Mouse (Mus musculus): ENCODE data around the gene Gpx3.
"Not testable (repeated sequence)": the region's sequence is repeated elsewhere in the genome, so short reads cannot be mapped to it uniquely, and the experiment has no call there.

Gene Gpx3

DNA sequence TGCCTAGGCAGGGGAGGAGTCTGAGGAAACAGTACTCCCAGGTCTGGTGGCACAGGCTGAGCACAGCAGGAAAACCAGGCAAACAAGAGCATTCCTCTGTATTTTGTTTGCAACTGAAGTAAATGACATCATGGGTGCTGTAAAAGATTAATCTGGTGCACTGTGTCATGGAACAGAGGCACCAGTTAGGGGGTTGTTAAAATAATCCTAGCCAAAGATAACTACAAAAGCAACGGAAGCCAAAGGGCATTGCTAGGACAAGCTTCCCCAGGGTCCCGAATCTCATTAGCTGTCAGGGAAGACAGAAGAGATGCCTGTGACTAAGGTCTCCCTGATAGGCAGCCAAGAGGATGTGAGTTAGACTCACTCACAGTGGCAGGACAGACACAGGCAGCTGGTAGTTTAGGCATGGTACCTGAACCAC is 21.2 kb upstream of the Gpx3 start:
- no peak for DNase-seq (ENCODE audit: low read depth, low spot score)

DNA sequence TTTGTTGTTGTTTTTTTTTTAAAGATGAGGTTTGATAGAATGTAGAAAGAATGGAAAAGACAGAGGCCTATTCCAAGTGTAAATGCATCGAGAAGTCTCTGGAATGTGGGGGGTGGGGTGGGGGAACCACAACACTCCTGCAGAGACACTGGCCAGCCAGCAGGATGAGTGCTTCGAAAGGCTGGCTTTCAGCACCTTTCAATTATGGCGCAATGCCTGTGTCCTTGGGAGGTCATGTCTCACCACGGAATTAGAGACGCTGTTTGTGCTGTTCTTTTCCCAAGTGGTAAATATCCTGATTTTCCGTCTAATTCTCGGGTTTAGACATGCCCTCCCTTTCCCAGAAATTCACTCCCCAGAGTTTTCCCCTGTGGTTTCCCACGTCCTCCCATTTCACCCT is 19.6 kb upstream of the Gpx3 start:
- DNase-seq (ENCODE audit: low read depth, low spot score) = no peak

- DNase-seq (ENCODE audit: low read depth, low spot score) = no peak
These were observed 17.9 kb upstream of the Gpx3 start for GRCm38 (mm10) chr11:54884197-54884828.

- DNase-seq (ENCODE audit: low read depth, low spot score) = no peak
These were observed 17.3 kb upstream of the Gpx3 start for GRCm38 (mm10) chr11:54884937-54885336.

GRCm38 (mm10) chr11:54885406-54885805 is 16.8 kb upstream of the Gpx3 start:
- no peak for DNase-seq (ENCODE audit: low read depth, low spot score)

GRCm38 (mm10) chr11:54887927-54888326 is 14.3 kb upstream of the Gpx3 start:
- DNase-seq (ENCODE audit: low read depth, low spot score) = no peak

- no peak for DNase-seq (ENCODE audit: low read depth, low spot score)
These were observed 10.9 kb upstream of the Gpx3 start for GRCm38 (mm10) chr11:54891341-54891740.

DNA sequence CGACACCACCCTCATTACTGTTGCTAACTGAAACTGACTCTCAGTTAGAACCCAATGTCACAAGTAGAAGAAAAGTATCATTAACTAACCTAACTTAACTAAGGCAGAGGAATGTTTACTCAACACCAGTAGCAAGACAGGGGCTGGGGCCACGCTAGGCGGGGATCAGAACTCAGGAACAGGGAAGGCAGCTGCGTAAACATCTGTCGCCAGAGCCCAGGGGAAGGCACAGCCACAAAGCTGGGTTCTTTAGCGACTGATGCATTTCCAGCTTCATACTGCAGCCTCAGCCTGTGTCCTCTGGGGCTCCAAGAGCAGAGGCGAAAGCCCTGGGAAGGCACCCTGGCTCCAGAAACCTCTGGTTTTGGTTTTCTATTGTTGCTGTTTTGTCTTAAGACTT is 10.2 kb upstream of the Gpx3 start:
- DNase-seq (ENCODE audit: low read depth, low spot score) = no peak

DNA sequence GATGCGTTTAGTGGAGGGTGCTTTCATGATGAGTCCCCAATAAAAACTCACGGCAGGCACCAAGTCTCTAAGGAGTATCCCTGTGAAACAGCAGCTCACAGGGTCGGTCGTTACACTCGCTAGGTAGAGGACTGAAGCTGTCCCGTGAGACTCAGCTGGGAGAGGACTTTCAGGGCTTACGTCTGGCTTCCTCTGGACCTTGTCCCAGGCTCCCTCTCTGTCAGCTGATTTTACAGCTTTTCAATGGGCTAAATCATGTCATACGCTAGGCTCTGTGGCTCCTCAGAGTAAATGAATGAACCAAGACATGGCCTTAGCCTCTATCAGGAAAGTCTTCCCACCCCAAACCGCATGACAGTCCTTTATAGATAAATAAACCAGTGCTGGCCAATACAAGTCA is 7.7 kb upstream of the Gpx3 start:
- DNase-seq (ENCODE audit: low read depth, low spot score) = no peak

GRCm38 (mm10) chr11:54896646-54897045 is 5.6 kb upstream of the Gpx3 start:
- not testable (repeated sequence) for DNase-seq (ENCODE audit: low read depth, low spot score)

DNA sequence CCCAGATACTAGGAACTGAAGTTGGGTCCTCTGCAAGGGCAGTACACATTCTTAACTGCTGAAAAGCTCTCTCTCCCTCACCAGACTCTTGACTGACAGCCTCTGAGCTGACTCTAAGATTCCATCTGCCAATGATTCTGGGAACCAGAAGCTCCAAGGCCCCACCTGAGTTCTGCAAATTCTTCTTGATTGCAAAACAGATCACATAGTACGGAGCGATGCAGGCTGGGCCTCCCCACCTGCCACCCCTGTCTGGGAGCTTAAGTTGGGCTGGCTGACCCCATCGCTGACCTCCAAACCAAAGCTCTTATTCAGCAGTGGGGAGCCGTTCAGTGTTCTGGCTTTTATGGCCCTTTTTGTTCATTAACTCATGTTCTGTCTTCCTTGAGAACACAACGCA is 4.8 kb upstream of the Gpx3 start:
- DNase-seq (ENCODE audit: low read depth, low spot score) = no peak

DNA sequence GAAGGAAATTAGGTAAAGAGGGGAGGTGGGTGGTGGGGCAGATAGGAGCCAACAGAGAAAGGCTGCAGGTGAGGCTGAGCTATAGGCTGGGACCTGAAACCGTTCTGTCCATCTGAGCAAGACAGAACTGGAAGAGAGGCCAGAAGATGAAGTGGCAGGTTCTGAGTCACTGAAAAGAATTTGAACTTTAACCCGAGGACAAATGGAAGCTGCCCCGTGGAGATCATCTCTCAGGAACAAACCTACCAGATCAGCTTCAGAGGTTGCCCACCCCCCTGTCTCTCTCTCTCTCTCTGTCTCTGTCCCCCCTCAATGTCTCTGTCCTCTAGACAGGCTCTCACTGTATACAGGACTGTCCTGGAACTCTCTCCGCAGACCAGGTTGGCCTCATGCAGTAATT is 2.6 kb upstream of the Gpx3 start:
- DNase-seq (ENCODE audit: low read depth, low spot score) = no peak

DNA sequence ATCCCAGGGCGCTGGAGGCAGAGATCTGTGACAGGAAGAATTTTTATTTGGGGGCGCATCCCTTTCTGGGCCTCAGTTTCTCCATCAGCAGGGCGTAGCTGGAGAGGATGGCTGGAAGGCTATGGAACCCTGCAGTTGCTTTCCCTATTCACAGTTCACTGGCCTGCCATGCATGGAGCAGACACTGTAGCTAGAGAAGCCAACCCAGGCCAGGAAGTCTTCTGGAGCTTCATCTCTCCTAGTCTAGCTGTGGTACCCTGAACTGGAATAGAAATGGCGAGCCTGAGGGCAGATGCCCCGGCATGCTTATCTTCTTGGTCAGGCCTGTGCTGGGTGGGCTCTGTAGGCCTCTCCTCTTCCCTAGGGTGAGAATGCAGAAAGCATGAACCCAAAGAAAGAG is 1.1 kb downstream of the Gpx3 start:
- DNase-seq (ENCODE audit: low read depth, low spot score) = no peak

- DNase-seq (ENCODE audit: low read depth, low spot score) = no peak
These were observed 1.9 kb downstream of the Gpx3 start for GRCm38 (mm10) chr11:54903940-54904706.

DNA sequence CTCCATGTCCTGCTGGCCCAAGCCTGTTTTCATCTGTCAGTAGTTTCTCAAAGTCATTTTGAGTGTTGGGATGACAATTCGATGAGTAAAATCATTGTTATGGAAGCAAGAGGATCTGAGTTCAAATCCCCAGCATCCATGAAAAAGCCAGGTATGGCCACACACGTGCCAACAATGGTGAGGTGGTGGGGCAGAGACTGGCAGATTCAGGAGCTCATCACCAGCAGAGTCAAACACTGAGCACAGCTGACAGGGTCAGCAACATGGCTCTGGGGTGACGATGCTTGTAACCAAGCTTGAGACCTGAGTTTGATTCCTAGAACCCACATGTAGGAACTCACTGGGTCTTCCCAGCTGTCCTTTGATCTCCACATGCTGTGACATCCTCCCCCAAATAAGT is 2.8 kb downstream of the Gpx3 start:
- DNase-seq (ENCODE audit: low read depth, low spot score) = no peak

GRCm38 (mm10) chr11:54905931-54906330 is 3.7 kb downstream of the Gpx3 start:
- no peak for DNase-seq (ENCODE audit: low read depth, low spot score)

GRCm38 (mm10) chr11:54906466-54906865 is 4.2 kb downstream of the Gpx3 start:
- no peak for DNase-seq (ENCODE audit: low read depth, low spot score)

- no peak for DNase-seq (ENCODE audit: low read depth, low spot score)
These were observed 5.0 kb downstream of the Gpx3 start for GRCm38 (mm10) chr11:54907259-54907658.

- no peak for DNase-seq (ENCODE audit: low read depth, low spot score)
These were observed 7.0 kb downstream of the Gpx3 start for GRCm38 (mm10) chr11:54909273-54909672.

- no peak for DNase-seq (ENCODE audit: low read depth, low spot score)
These were observed 7.9 kb downstream of the Gpx3 start for GRCm38 (mm10) chr11:54910081-54910665.

DNA sequence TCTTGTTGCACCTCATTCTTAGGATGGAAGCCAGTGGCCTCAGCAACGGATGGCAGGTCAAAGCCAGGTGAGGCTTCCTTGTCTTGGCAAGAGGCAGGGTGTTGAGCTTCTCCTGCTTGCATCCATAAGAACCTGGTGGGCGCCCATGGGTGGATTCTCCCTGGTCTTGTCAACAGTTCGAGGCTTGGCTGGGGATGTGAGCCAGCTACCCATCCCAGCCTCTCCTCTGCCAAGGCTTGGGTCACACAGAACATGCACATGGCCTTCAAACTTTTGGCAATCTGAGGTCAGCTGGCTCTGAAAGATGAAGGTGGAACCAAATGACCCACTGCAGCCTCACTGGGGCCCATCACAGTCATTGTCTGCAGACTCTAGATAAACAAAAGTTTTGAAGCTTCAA is 8.9 kb downstream of the Gpx3 start:
- DNase-seq (ENCODE audit: low read depth, low spot score) = no peak

DNA sequence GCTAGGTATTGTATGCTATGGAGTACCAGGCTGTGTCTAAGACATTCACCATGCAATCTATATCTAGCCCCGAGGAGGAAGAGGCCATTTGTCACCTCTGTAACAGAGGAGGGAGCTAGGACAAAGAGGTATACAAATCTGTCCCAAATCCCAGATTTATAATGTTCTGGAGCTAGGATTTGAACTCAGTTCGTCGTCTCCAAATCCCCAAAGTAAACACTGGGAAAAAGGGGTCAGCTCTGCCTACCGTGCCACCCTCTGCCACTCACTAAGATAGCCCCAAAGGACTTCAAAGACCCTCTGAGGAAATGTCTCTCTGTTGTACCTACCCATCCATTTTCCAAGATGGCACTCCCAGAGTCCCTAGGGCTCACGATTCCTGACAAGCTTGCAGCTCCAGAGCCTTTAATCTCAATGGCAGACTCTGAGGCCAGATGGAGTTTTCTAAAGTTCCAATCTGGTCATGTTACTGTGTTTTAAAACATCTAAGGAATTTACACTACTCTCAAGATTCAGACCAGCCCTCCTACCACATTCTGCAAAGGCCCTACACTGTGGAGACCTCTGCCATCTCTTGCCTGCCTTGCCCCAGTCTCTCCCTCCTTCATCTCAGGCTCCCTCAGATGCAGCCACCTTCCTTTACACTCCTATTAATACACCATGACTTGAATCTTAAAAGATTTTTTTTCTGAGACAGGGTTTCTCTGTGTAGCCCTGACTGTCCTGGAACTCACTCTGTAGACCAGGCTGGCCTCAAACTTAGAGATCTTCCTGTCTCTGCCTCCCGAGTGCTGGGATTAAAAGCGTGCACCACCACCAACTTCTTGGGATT is 9.6 kb downstream of the Gpx3 start:
- no peak for DNase-seq (ENCODE audit: low read depth, low spot score)
